Mouse (Mus musculus) frontal cortex, adult 2 months (tissue): Measurements from ENCODE around the gene E030018B13Rik. TPM values are rescaled to one million over a fixed set of nuclear protein-coding genes. Genes with fewer than 3 reads are reported as not detected.

Source experiments
- DNase-seq, 2 experiments: peaks; one replicate each; pipeline ENCODE4 v3.0.0; 2022; ENCODE audit warnings: low spot score in 1 of 2; ENCODE audit errors: extremely low spot score in 1 of 2
- polyA plus RNA-seq: library from polyadenylated mRNA; depleted of rRNA; stranded (reverse); fragments of >200 nt; gene quantifications from 2 replicates; pipeline ENCODE4 v1.2.3, GENCODE M21; 2012

Gene E030018B13Rik
- polyA plus RNA-seq, 1 experiment: not detected

DNA sequence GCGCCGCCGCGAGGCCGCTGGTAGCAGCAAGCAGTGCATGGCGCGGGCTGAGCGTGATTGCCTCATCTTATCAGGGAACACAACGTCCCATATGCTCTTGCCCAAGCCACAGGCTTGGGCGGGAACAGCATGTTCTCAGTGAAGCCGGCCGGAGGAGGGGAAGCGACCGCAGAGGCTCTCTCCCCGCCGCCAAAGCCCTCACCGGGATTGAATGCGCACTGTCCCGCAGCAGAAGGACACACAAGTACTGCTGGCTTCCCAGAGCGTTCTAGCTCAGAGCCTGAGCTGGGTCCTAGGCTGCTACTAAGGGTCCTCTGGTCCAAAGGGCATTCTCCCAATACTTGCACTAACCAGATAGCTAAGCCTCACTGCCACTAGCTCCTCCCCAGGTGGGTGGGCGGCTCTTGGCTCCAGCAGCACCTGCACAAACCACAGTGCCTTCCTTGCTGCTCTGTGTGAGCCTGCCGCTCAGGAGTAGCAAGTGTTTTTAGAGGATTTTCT is 19.6 kb upstream of the E030018B13Rik start:
- DNase-seq: peak; percentile 90 to 91

DNA sequence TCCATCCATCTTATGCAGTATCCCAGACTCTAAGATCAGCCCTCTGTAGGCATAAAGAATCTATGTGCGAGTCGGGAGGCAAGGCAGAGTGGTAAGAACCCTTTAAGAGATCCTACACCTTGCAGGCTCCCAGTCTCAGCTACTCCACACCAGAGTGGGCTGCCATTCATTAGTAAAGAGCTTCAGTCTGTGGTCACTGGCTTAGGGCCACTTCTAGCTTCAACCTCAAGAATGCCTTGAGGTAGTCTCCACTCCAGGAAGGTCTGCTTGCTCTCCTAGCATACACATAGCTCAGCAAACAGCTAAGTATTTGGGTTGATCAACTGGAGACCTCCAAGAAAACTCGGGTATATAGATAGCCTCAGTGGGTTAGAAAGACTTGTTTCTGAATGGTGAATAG is 19.0 kb upstream of the E030018B13Rik start:
- DNase-seq: no peak

DNA sequence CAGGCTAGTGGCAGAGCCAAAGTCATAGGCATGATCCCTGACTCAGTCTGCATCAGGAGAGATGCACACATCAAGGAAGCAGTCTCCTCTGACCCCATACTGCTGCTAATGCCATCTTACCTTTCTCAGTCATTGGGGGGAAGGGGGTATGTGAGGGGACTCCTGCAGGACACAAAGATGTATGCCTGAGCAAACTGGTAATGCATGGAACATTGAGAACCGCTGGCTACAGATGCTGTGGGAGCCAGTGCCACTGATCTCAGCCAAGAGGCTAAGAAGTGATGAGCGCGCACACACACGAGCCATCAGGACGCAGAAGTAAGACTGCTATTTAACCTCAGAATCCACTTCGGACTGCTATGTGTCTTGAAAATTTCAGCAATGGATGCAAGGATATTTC is 18.5 kb upstream of the E030018B13Rik start:
- no peak for DNase-seq

DNA sequence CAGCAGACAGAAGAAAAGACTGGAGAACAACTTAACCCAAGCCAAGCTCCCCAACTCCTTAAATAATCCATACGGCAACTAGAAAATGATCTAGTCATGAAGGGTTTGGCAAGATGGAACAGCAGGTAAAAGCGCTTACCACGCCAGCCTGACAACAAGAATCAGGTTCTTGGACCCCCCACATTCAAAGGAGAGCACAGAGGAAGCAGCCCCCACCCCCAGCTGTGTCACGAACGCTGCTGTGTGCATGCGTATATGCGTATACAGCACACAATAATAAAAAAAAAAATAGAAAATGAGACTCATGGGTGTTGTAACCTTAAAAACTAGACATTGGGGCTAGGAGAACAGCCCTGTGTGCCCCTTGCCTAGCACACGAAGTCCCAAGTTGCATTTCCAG is 16.7 kb upstream of the E030018B13Rik start:
- no peak for DNase-seq

DNA sequence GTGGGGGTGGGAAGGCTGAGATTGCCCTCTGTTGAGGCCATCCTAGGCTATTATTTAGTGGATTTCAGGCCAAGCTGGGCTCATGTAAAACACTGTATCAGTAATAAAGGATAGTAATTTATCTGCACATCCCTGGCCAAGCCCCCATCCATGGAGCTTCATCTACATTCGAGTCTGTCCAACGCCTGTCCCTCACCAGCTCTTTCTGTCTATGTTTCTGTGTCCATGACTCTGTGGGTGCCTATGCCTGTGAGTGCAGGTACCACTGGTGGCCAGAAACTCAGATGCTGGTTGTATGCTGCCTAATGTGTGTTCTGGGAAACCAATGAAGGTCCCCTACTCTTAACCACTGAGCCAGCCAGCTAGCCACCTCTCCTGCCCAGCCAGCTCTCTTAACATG is 16.2 kb upstream of the E030018B13Rik start:
- no peak for DNase-seq

DNA sequence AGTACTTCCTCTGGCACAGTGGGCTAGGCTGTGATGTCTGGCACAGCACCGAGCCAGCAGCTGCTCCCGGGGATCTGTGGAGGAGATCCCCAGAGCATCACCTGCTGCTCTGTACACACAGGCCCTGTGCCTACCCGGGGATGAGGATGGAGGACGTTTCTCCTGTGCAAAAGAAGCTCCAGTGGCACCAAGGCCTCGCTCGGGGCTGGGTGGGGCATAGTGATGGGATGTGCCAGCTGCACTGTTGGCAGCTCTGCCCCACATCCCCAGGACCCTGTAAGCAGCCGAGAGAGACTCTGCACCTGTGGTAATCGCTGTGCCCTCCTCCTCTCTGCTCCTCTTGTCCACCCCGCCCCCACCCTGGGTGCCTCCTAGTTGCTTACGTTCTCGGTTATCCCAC is 15.3 kb upstream of the E030018B13Rik start:
- DNase-seq: no peak

DNA sequence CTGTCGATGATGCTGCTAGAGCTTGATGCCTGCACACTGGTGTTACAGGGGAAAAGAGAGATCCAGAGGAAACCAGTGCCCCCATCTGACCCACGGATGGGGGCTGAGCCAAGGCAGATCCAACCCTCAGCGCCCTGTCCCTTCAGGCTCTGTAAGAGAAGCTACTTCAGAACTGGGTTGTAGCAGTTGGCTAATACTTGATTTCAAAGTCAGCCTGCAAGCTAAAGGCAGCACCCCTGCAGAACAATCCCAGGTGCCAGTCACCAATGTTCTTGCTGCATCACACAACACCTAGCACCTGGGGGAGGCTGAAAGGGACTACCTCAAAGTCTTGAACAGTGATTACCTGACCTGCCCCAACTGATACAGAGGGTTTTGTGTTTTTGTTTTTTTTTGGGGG is 14.7 kb upstream of the E030018B13Rik start:
- DNase-seq: no peak

DNA sequence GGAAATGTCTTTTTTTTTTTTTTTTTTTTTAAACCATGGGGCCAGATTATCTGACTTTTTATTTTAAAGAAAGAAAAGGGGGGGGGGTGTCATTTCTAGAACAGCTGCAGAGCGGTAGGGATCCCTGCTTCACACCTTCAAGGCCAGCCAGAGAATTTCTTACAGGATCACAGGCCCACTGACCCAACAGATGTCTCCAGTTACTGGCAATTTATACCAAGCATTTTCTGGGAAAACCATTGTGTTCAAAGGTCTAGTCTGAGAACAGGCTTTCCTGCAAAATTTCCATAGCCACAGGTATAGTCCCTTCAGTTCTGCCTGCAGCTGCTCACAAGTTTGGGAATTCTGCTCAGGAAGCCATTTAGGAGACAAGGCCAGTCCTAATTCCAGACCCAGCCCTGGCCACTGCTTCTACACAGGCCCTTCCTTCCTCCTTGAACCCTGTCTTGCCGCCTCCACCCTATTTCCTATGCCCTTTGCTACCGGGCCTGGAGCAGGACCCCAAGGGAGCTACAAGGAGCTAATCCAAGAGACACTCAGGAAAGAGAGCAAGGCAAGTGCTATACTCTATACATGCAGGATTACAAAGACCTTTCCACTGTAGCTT is 13.9 kb upstream of the E030018B13Rik start:
- DNase-seq: no peak

DNA sequence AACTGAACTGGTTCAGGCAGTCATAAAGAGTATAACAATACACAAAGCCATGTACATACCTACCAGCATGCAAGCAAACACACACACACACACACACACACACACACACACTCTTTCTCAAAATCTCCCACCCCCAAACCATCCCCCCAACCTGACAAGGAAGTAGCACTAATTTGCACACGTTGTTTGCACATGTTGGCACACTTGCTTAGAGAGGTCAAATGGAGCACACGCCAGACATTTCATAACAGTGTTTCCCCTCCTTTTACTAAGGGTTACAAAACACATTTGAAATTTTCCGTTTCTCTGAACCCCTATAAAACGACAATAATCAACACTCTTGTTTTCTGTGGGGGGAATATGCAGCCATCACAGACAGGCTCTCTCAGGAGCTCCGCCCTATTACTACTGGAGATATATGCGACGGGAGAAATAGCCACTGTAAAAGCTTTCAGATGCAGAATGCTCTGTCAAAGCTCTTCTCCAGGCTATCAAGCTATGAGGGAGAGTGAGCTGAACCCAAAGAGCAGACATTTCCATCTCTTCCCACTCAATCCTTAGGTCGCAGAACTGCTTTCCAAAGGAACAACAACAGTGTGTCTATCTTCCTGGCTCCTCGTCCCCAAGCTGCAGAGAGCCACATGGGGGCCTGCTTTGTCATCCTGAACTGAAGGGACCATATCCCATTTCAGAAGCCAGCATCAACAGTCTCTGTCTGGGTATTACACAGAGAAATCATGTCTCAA is 12.8 kb upstream of the E030018B13Rik start:
- no peak for DNase-seq

DNA sequence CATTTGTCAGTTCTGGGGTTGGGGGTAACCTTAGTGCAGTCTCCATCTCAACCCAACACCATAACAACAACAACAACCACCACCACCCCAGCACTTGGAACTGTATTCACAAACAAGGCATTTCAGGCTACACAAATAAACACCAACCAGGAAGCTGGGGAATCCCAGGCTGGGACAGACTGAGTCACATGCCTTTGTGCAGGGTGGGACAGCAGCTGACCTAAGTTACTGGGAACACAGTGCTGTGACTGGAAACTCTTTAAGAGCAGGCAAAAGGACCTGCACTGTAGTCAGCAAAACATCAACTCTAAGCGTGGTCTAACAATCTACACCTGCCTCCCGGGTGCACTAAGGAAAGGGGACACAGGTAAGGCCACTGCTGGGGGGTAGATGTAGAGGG is 11.5 kb upstream of the E030018B13Rik start:
- DNase-seq: no peak

DNA sequence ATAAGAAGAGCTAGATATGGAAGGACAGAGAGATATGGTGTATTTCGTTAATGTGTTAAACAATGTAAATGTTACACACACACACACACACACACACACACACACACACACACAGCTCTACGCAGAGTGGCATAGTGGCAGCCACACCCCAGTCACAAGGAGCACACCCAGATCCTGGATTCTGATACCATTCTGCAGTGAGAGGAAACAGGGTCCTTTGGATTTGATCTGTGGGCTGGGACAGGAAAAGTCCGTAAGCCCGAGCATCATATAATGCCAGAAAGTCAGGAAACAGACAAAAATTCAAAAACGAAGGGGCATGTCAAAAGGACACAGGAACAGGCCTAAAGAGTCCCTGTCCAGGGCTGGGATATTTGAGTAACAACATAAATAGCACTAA is 11.0 kb upstream of the E030018B13Rik start:
- DNase-seq: no peak

DNA sequence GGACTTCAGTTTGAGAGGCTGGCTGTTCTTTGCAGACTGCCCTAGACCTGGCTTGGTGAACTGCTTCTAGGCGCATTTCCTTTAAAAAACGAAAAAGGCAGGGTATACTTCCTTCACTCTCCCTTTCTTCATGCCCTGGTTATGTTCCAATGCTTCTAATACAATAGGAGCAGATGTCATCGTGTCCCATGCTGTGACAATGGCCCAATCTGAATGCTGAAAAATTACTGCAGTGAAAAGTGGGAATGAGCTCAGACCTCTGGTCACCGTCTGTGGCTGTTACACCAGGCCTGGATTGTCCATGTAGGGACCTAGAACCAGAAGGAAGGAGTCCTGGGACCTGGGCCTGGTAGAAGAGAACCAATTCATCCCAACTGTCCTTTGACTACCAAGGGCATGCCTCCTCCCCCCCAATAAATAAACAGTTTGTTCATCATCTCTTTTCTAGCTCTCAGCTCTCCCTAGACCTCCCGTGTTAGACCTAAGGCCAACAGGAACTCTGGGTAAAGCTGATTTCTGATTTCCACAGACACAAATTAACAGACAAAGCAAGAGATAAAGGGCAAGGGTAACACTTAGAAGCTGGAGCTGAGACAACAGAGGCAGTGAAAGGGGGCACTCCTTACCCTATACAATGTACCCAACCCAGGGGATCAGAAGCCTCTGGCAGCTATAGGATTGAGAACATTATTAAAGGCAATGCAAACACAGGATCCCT is 8.7 kb upstream of the E030018B13Rik start:
- DNase-seq: no peak

DNA sequence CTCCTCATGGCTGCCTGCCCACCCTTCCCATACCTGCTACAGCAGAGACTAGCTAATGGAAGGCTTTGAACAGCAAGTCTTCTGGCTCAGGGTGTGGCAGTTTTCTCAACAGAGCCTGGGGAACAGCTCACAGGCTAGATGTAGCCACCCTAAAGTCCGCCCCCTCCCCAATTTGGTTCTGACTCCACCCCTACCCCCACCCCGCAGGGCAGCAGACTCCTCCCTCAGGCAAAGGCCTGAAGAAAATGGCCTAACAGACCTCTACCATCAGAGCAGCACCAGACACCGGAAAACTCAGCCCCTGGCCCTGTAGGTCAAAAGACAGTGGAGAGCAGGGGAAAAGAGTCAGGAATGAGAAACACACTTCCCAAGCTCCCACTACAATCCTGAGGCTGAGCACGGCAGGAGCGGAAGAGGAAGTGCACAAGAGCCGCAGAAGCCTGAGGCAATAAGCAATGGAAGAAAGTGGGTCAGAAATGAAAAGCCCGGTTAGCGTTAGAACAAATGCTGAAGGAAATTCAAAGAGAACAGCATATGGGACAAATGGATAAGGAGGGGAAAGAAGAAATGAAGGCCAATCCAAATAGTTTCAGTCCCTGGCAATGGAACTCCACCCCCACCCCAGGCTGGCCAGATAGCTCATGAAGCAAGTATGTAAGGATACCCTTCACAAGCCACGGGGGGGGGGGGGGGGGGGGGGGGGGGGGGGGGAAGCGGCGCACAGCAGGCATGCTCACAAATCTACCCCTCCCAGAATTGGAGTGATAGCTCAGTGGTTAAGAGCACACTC is 8.0 kb upstream of the E030018B13Rik start:
- no peak for DNase-seq

DNA sequence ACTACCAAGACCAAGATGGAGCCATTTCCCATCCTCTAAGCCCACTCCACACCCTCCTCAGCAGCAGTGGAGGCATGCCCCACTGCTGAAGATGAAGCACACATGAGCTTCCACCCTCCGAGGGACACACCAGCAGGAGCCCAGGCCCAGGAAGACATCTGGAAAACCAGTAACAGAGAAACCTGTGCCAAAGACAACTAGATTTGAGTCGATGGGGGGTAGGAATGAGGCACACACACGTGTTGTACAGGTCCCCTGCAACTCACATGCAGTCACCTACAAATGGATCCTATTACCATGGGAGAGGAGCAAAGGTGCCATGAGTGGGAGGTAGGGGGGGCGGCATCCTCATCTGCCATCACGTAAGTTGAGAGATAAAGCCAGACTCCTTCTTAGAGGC is 6.4 kb upstream of the E030018B13Rik start:
- no peak for DNase-seq

DNA sequence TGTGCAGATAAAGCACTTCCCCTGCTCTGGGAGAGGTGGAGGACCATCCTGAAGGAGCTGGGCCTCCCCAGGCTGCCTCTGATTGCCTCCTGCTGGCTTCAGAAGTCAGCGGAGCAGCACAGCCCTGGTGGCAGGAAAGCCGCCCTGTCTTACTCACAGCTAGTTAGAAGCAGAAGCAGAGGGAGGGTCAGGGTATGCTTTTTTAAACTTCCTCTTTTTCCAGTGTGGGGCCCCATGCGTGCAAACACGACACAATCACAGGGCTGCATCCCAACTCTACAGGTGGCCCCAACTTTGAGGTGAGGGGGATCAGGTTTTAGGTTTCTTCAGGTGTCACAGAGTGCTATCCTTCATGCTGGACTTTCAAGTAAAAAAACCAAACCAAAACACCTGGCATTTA is 5.7 kb upstream of the E030018B13Rik start:
- no peak for DNase-seq

DNA sequence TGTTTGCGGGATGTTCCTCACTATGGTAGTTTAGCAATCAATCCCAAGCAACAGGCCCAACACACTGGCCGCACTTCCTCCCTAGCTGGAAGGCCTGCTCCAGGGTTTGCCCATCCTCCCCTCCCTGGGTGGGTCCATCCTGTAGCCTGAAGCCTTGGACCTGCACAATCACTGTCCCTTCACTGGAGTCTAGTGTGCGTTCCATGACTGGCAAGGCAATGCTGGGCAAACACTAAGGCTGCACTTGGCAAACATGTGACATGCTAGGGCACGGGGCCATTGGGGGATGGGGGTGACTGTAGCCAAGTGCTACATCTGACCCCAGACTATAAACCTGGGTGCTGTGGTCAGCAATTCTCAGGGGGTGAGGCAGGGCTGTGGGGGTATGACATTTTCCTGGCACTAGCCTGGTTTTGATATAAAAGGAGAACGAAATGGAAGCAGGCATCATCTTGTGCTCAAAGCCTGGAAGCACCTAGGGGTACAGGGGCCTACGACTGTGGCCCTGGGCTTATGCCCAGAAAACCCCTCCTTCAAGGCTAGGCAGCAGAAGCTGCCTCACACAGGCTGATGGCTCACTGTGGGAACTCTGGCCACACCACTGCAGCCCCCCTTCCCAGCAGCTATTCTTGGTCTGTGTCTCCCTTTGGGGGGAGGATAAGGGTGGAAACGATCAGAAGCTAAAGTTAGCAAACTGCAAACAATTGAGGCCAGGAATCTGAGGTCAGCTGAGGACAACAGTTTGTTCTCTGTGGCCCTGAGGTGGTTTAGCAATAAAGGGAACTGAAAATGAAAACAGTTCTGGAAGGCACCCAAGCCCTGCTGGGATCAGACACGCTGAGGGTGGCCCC is 5.0 kb upstream of the E030018B13Rik start:
- no peak for DNase-seq

DNA sequence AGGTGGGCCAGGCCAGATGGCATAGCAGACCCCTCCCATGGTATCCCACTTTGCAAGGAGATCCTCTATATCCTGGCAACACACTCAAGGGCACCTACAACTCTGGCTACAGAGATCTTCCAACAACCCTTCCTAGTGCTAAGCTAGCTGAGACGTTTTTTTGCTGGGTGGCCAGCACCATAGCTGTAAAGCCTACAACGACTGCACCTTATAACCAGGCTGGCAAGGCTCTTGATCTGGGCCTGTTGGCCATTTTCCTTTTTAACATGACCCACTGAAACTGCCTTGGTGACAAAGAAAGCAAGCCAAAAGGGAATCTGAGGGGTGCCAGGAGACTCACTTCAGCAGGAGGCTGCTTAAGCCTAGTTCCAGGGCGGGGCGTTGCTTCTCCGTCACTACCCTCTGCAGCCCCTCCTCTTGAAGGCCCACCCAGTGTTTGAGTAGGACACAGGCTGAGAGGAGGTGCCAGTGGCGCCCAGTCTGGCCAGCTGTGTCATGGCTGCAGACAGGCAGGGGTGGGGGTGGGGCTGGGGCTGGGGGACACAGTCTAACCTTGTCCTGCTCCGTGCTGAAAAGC is 4.3 kb upstream of the E030018B13Rik start:
- no peak for DNase-seq

DNA sequence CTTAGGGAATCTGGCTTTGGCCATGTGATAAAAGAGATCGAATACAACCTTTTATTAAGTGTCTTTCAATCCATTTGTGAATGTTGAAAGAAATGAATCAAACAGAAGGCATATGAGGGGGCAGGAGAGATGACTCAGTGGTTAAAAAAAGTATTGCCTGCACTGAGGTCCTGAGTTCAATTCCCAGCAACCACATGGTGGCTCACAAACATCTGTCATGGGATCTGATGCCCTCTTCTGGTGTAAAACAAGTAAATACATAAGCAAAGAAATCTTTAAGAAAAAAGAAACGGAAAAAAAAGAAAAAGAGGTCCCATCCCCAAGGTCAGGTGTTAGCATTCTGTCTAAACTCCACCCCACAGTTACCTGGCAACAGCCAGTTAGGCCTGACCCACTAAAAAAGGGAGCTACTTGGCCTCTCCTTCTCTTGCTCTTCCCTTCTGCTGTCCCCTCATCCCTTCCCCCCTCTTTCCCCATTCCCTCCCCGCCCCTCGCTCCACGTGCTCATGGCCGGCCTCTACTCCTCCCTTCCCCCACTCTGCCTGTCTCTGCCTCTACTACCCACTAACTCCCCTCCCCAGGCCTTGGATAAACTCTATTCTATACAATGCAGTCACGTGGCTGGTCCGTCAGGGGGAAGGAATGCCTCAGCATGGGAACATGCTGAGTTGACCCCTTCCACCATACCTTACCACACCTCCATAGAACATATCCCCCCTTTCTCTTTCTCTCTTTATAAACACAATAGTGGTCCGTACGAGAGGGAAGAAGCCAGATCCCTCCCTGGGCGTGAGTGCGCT is 3.5 kb upstream of the E030018B13Rik start:
- no peak for DNase-seq
